Mouse (Mus musculus) G1E (cell line): ENCODE measurements around the gene Mecom.

ENCODE experiments used
- CTCF ChIP-seq: IDR thresholded peaks from 2 replicates; pipeline ENCODE4 v1.5.1; 2012; ENCODE audit warnings: low read depth, low read length, inconsistent platforms, mixed read lengths
- GATA1 ChIP-seq: IDR thresholded peaks from 2 replicates; pipeline ENCODE4 v1.6.1; 2012; ENCODE audit warnings: borderline replicate concordance, low read length, inconsistent platforms, mixed read lengths
- GATA2 ChIP-seq: IDR thresholded peaks from 2 replicates; pipeline ENCODE4 v1.6.1; 2012; ENCODE audit warnings: low read depth, low read length, inconsistent platforms, borderline replicate concordance
- TAL1 ChIP-seq: conservative IDR thresholded peaks from 2 replicates; pipeline ENCODE4 v1.6.1; 2012; ENCODE audit warnings: low read depth, low read length, inconsistent platforms, mixed read lengths

GRCm38 (mm10) chr3:30504561-30504960 is 43.2 kb downstream of the Mecom start:
- TF ChIP-seq CTCF, result no peak
- no peak for TF ChIP-seq TAL1
- TF ChIP-seq GATA1, result no peak
- no peak for TF ChIP-seq GATA2
